Mouse (Mus musculus) thymus, postnatal 4 days (tissue): ENCODE results near the gene Dhrs7b.

Source experiments
- DNase-seq: peaks from one replicate; pipeline ENCODE4 v3.0.0; 2021

Gene Dhrs7b

DNA sequence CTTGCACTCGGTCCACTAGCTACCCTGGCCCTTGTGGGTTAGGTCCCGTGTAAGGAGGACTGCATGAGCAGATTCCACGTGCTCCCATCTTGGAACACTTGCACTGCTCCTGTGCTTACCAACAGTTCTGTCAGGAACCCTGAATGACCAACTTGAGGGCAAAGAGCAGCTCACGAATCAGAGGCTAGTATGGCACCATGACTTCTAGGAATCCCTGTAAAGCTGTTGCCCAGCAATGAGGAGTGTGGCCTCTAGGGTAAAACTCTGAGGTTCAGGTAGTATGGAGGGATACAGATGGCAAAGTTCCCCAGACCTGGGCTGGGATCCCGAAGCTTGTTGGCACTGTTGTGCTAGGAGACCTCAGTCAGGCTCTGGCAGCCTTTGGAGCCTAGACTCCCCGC, 73.2 kb downstream of the Dhrs7b start:
- no peak for DNase-seq

DNA sequence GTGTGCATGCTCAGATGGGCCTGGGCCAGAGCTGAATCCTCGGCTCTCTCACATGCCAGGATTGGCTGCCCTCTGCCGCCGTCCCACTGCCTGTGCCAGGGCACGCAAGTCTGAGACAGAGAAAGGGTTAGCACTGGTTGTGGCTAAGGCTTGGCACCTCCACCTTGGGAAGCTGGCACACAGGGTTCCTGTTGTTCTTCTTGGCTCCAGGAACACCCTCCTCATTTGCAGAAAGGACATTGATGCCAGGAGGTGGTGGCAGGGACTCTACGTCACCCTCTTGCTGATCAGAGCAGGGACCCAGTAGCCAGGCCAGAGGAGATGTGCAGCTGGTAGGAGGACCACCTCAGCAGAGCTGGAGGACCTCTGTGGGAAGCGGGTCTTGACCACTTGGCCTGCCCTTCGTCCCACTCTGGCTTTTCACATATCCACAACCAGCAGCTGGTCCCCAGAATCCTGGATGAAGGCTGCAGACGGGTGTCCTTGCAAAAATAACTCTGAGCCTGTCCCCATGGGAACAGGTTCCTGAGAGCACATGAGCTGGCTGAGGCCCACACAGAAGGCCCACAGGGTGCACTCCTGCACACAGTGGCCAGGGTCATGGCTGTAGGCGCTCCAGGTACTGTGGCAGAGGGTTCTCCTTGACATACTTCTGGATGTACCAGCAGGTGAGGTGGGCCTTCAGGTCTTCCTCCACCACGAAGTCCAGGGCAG, 75.1 kb downstream of the Dhrs7b start:
- no peak for DNase-seq

DNA sequence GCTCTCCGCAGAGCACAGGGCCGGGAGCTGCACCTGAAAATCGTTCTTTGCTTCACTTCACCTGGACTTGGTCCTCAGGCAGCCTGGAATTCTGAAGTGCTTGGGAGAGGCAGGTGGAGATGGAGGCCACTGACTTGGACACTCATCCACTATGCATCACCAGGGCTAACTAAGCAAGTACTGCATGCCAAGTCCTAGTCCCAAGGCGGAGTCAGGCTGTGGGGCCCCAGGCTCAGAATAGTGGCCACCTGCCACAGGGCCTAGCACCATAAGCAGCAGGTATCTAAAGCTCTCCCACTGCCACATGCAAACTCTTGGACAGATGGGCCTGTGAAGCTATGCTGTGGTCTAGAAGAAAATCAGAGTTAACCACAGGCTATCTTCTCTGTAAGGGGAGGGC, 76.0 kb downstream of the Dhrs7b start:
- no peak for DNase-seq

DNA sequence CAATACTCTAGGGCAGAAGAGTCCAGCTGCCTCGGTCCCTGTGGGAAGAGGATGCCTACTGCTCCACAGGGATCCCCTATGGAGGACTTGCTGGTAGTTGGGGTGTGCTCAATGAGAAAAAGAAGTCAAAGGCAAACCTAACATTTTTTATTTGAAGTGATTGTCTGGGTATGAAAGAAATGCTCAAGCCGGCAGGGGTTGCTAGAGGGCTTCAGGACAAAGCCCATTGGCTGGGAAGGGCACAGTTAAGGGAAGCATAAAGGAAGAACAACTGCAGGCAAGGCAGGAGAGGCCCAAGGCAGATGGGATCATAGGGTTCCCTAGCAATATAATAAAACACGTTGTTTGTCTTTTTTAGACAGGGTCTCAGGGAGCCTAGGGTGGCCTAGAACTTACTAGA, 77.6 kb downstream of the Dhrs7b start:
- no peak for DNase-seq

DNA sequence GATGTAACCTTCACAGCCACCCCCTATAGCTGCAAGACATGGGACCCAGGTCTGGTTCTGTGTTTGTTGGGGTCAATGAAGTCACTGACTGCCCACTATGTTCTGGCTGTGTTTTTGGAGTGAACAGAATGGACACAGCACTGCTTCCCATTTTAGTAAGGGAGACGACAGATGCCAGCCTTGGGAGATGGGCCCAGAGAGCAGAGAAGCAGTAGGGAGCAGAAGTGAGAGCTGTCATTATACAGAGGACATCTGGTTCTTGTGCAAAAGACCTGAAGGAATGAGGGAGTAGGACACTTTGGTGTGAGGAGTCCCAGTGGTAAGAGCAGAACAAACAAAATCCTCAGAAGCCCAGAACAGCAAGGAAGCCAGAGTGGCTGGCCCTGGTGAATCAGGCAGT, 79.2 kb downstream of the Dhrs7b start:
- no peak for DNase-seq
